Mouse (Mus musculus): ENCODE results near the gene Peli1. TPM values are rescaled to one million over a fixed set of nuclear protein-coding genes. Genes with fewer than 3 reads are reported as not detected.

Gene Peli1
- polyA plus RNA-seq, 1 experiment from 2014 or later, result 64.3 TPM

DNA sequence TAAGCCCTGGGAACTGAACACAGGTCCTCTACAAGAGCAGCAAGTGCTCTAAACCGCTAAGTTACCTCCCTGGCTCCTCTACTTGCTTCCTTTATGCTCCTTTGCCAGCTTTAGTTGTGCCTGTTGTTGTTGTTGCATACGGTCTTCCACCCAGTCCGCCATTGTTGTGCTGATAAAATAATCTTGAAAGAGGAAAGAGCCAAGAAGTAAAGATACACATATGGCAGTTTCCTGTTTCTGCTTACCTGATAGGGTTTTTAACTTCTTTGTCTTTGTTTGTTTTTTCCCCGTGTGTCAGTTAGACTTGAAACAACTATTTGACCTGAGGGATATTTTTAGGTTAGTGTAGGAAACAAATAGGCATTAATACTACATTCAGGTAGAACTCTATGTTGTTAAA lies 10.2 kb downstream of the Peli1 start:
- Histone ChIP-seq H3K27ac (no peak overlapping the region), H3K9me3 (replicated peaks) (no peaks in the 10 kb centered on the region), H3K27me3 (ENCODE audit: low read depth, poor library complexity, severe bottlenecking) (no peaks in the 10 kb centered on the region), H3K4me3 (no peak overlapping the region), H3K4me1 (no peaks in the 10 kb centered on the region), H3K36me3 (peaks cover 16% of the 10 kb centered on the region)
- WGBS, result 88% methylated on average over 4 of the region's 4 CpGs
- no peak for DNase-seq (ENCODE audit: low spot score)

DNA sequence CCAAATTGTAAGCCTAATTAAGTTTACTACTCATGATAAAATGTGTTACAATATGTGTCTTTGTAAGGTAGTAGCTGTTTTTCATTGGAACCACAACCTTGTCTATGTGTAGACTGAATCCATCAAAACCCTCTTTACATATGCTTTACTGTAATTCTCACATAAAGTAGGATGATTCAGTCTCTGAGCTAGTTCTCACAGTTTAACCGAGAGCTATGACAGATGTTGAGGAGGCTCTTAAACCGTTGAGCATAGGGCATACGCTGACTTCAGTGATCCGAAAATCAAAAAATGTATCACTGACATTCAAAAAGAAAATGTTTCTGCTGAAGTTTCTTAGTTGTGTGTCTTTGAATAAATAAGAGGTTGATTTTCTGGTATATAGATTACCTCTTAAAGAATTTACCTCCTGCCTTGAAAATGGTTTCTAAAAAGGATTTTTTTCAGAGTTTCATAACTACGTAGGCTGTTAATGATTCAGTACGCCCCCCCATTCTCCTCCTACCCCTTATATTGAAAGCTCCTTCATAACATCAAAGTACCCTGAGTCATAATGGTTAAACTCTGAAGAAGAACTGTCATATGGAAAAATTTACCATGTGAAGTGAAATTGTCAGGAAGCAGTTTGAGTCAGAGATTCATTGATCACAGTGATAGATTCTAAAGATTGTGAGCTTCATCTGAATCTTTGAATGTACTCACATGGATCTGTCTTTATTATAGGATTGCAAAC lies 11.3 kb downstream of the Peli1 start:
- no peaks in the 10 kb centered on the region for H3K4me1 ChIP-seq
- DNase-seq (ENCODE audit: low spot score), result no peak
- H3K27me3 ChIP-seq (ENCODE audit: low read depth, poor library complexity, severe bottlenecking), result no peaks in the 10 kb centered on the region
- H3K36me3 ChIP-seq, result peaks cover 20% of the 10 kb centered on the region
- H3K9me3 ChIP-seq (replicated peaks), result no peaks in the 10 kb centered on the region
- 94% methylated on average over 6 of the region's 6 CpGs for whole genome bisulfite sequencing
- H3K4me3 ChIP-seq, result no peak overlapping the region
- H3K27ac ChIP-seq, result no peak overlapping the region

DNA sequence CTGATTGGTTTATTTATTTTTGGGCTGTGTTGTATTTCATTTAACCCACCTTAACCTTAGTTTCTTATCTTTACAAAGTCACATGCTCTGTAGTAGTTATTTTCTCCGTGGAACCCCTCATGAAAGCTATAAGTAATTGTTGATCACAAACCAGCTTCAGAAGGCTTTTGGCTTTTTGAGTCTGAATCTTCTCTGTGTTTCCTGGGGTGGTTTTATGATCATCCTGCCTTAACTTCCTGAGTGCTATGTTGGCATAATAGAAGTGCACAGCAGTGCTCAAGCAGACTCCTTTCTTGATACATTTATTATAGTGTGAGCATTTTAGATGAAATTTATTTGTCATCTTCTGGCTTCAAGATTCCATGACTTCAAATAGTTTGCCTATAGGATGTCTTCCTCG lies 12.1 kb downstream of the Peli1 start:
- no peaks in the 10 kb centered on the region for H3K9me3 ChIP-seq (replicated peaks)
- no peak overlapping the region for H3K4me3 ChIP-seq
- no peaks in the 10 kb centered on the region for H3K27me3 ChIP-seq (ENCODE audit: low read depth, poor library complexity, severe bottlenecking)
- WGBS, result 85% methylated on average over 2 of the region's 2 CpGs
- H3K36me3 ChIP-seq, result peaks cover 22% of the 10 kb centered on the region
- no peak overlapping the region for H3K27ac ChIP-seq
- DNase-seq (ENCODE audit: low spot score), result no peak
- no peaks in the 10 kb centered on the region for H3K4me1 ChIP-seq

DNA sequence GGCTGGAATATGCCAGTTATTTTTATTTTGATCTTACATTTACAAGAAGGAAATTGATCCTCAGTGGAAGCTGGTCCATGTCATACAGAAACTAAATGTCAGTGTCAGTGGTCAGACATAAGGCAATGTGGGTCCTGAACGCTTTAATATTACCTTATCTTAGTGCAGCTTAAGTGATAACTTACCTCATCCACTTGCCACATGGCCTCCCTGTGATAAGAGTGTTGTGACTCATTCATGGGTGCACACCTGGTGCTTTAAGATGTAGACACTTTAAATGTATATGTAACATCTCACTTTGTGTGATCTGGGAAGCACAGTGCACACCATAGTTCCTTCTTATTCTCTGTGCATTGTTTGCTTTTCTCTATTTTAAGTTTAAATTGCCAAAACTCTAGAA lies 14.3 kb downstream of the Peli1 start:
- Histone ChIP-seq H3K27ac (no peak overlapping the region), H3K4me3 (no peak overlapping the region), H3K4me1 (no peaks in the 10 kb centered on the region), H3K36me3 (peaks cover 22% of the 10 kb centered on the region), H3K27me3 (ENCODE audit: low read depth, poor library complexity, severe bottlenecking) (no peaks in the 10 kb centered on the region), H3K9me3 (replicated peaks) (no peaks in the 10 kb centered on the region)
- WGBS, result 85% methylated on average over 1 of the region's 1 CpGs
- no peak for DNase-seq (ENCODE audit: low spot score)

DNA sequence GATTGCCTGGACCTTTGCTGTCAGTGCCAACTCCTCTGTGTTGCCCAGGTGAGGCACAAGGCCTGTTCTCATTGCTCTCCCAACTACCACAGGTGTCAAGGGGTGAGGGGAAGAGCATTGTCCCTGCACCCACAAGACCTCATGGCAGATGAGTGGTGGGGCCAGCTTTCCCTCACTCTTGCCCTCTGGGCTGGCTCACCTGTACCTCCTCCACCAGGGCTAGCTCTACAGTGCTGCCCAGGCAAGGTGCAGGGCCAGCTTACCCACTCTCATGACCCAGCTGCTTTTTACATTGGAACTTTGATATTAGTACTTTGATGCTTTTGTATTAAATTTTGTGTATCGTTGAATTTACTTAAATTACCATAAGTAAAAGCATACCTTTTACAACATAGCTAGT lies 16.0 kb downstream of the Peli1 start:
- H3K36me3 ChIP-seq, result peaks cover 22% of the 10 kb centered on the region
- no peaks in the 10 kb centered on the region for H3K9me3 ChIP-seq (replicated peaks)
- 96% methylated on average over 1 of the region's 1 CpGs for WGBS
- H3K27me3 ChIP-seq (ENCODE audit: low read depth, poor library complexity, severe bottlenecking), result no peaks in the 10 kb centered on the region
- DNase-seq (ENCODE audit: low spot score), result no peak
- no peak overlapping the region for H3K4me3 ChIP-seq
- no peak overlapping the region for H3K27ac ChIP-seq
- H3K4me1 ChIP-seq, result no peaks in the 10 kb centered on the region

DNA sequence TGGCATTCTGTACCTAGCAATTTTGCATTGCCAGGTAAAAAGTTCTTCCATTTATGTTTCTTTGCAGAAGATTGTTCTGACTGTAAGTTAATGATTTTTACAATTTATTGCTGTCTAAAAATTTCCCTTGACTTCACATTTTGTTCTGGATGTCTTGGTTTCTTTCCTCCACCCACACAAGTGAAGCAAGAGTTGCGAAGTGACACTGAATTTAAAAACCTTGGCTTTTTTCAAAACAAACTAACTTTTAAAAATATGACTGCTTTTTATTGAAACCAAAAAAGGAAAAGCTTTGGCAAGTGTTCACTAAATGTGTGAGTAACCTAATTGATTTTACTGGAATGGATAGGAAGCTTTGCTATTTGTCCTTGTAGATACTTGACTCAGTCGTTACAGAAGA lies 18.2 kb downstream of the Peli1 start:
- Histone ChIP-seq H3K27ac (no peak overlapping the region), H3K4me3 (no peak overlapping the region), H3K36me3 (peaks cover 22% of the 10 kb centered on the region), H3K4me1 (no peaks in the 10 kb centered on the region), H3K9me3 (replicated peaks) (no peaks in the 10 kb centered on the region), H3K27me3 (ENCODE audit: low read depth, poor library complexity, severe bottlenecking) (no peaks in the 10 kb centered on the region)
- 94% methylated on average over 2 of the region's 2 CpGs for WGBS
- no peak for DNase-seq (ENCODE audit: low spot score)

DNA sequence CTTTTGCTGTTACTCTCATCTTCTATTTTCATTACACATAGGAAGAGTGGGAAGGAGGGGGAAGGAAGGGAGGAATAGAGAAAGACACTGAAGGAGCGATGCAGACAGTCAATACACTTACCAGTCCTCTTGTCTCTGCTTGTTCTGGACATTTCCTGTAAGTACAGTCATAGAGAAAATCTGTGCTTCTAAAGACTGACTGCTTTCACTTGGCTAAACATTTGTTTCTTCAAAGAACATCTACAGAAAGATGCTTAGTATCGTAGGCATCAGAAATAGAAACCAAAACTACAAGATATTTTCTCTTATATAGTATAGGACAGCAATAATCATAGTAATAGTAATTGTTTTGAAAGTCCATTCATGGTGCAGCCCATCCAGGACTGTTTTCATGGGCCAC lies 23.4 kb downstream of the Peli1 start:
- H3K4me1 ChIP-seq, result no peaks in the 10 kb centered on the region
- no peaks in the 10 kb centered on the region for H3K9me3 ChIP-seq (replicated peaks)
- no peaks in the 10 kb centered on the region for H3K36me3 ChIP-seq
- 94% methylated on average over 2 of the region's 2 CpGs for WGBS
- no peak overlapping the region for H3K27ac ChIP-seq
- no peak for DNase-seq (ENCODE audit: low spot score)
- no peak overlapping the region for H3K4me3 ChIP-seq
- no peaks in the 10 kb centered on the region for H3K27me3 ChIP-seq (ENCODE audit: low read depth, poor library complexity, severe bottlenecking)

DNA sequence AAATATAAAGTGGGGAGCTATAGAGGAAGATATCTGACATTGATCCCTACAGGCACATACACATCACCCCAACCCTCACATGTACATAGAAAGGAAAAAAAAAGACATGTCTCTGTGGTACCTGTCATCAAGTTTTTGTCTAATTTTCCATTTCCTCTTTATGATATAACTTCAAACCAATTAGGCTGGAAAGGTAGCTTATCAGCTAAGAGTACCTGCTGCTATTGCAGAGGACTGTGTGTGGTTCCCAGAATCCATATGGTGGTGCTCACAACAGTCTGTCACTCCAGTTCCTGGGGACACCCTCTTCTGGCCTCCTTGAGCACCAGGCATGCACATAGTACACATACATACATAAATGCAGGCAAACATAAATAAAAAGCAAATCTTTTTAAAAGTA lies 24.7 kb downstream of the Peli1 start:
- DNase-seq (ENCODE audit: low spot score), result no peak

DNA sequence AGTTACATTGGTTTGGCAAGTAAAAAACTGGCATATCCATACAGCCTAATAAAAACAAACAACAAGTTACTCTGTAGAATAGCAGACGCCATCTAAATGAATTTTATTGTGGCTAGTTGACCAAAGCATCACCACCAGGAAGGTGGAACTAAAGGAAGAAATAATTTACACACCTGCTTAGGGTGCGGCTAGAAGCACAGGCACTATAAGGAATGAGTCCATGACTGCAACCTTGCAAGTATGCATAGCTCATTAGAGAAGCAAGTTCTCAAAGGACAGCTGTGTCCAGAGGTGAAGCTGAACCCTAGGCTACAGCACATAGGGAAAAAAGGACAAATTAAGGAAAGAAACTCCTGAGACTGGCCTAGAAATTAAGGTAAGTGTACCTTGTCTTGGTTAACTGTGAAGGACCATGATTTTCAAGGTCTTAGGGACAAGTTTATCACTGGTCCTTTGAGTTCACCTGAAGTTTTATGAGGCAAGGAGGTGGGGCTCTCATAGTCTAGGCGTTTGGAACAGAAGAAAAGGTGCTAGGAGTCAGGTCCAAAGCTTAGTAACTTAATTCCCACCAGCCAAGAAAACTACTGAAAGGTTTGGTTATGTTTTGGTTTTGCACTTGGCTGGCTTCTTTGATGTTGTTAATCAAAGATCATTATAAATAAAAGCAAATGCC lies 25.7 kb downstream of the Peli1 start:
- H3K27ac ChIP-seq, result no peak overlapping the region

More for the DNA sequence above, 24.7 kb downstream of the Peli1 start:
- H3K9me3 ChIP-seq (replicated peaks), result no peaks in the 10 kb centered on the region
- no peaks in the 10 kb centered on the region for H3K36me3 ChIP-seq
- no peaks in the 10 kb centered on the region for H3K27me3 ChIP-seq (ENCODE audit: low read depth, poor library complexity, severe bottlenecking)
- H3K4me3 ChIP-seq, result no peak overlapping the region
- H3K27ac ChIP-seq, result no peak overlapping the region
- H3K4me1 ChIP-seq, result no peaks in the 10 kb centered on the region

DNA sequence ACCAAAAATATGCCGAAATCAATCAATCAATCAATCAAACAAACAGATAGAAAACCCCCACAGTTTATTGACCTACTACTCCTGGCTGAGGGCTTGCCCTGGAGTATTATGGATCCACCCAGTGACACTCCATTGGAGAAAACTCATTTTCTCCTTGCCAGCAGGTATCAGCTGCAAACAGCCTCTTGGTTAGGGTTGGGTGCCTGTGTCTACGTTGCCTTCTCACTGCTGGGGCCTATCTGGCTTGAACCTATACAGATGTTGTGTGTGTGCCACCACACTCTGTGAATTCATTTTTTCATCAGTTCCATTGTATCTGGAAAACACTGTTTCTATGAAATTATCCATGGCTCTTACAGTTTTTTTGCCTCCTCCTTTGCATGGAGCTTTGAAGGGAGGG lies 30.6 kb downstream of the Peli1 start:
- no peaks in the 10 kb centered on the region for H3K9me3 ChIP-seq (replicated peaks)
- no peak overlapping the region for H3K4me3 ChIP-seq
- H3K4me1 ChIP-seq, result no peaks in the 10 kb centered on the region
- H3K36me3 ChIP-seq, result peaks cover 13% of the 10 kb centered on the region; the same call in 1 of the 2 replicates
- no peak overlapping the region for H3K27ac ChIP-seq
- H3K27me3 ChIP-seq (ENCODE audit: low read depth, poor library complexity, severe bottlenecking), result no peaks in the 10 kb centered on the region
- WGBS, result 91% methylated on average over 2 of the region's 2 CpGs
- DNase-seq (ENCODE audit: low spot score), result no peak

More for the DNA sequence above, 25.7 kb downstream of the Peli1 start:
- Histone ChIP-seq H3K27me3 (ENCODE audit: low read depth, poor library complexity, severe bottlenecking) (no peaks in the 10 kb centered on the region), H3K4me3 (no peak overlapping the region), H3K36me3 (no peaks in the 10 kb centered on the region), H3K4me1 (no peaks in the 10 kb centered on the region), H3K9me3 (replicated peaks) (no peaks in the 10 kb centered on the region)
- WGBS, result 83% methylated on average over 3 of the region's 3 CpGs
- DNase-seq (ENCODE audit: low spot score), result no peak

DNA sequence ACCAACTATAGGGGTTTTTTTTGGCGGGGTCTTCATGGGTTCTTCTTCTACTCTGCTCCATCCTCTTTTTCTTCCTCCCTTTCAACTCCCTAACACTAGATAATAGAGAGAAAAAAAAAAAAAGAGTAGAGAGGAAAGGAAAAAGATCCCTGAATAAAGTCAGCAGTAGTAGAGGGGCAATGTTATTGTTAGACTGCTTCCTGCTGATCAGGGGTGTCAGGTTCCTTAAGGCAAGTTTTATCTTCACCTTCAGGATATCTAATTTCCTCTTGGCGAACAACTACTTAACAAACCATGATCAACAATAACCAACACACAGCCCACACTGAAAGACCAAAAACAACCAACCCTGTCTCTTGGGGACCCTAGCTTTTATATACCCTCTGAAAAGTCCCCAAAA lies 31.3 kb downstream of the Peli1 start:
- Histone ChIP-seq H3K9me3 (replicated peaks) (no peaks in the 10 kb centered on the region), H3K27ac (no peak overlapping the region), H3K36me3 (peaks cover 13% of the 10 kb centered on the region; the same call in 1 of the 2 replicates), H3K4me3 (no peak overlapping the region), H3K4me1 (no peaks in the 10 kb centered on the region), H3K27me3 (ENCODE audit: low read depth, poor library complexity, severe bottlenecking) (no peaks in the 10 kb centered on the region)
- 77% methylated on average over 2 of the region's 2 CpGs for WGBS
- DNase-seq (ENCODE audit: low spot score), result no peak

DNA sequence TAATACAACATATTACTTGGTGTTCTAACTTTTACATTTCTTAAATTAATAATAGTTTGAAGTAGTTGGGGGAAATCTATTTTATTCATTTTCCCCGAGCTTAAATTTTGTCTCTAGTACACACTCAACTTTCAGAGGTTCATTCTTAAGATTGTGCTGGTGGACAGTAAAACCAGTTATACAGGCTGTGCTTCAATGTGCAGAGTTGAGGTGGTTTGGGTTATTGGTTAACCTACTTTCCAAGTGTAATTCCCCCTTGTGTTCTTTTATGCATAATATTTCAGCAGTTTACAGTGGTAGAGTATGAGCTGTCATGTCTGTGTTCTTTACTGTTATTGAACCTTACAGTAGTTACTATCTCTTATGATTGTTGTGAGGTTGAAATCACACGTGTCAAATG lies 40.6 kb downstream of the Peli1 start:
- WGBS, result 93% methylated on average over 2 of the region's 2 CpGs

DNA sequence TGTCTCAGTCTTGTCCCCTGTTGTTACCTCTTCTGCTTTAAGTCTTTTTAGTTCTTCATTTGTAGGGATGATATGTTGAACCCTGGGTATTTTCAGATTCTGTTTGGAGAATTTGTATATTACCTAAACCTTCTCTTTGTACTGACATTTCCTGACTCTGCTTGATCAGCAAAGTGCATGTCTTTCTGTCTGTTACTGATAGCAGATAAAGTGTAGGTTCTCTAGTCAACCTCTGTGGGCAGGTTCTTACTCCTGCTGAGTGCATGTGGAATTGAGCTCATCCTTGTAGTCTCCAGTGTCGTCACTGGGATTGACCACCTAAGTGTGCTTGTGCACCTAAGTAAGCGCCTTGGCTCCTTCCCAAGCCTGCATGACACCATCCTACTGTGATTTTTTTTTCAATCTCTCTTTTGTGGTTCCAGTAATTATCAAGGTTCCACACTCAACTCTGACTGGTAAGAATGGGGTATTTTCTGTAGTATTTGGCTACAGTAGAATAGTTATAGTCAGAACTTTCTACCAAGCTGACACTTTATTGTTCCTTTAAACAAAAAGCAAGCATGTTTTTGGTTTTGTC lies 43.9 kb downstream of the Peli1 start:
- H3K4me3 ChIP-seq, result no peak overlapping the region
- H3K36me3 ChIP-seq, result peaks cover 35% of the 10 kb centered on the region
- H3K27me3 ChIP-seq (ENCODE audit: low read depth, poor library complexity, severe bottlenecking), result no peaks in the 10 kb centered on the region
- H3K27ac ChIP-seq, result no peak overlapping the region
- H3K4me1 ChIP-seq, result no peaks in the 10 kb centered on the region
- no peaks in the 10 kb centered on the region for H3K9me3 ChIP-seq (replicated peaks)
- no peak for DNase-seq (ENCODE audit: low spot score)
- 91% methylated on average over 2 of the region's 2 CpGs for WGBS

More for the DNA sequence above, 40.6 kb downstream of the Peli1 start:
- peaks cover 20% of the 10 kb centered on the region for H3K36me3 ChIP-seq
- H3K4me3 ChIP-seq, result no peak overlapping the region
- no peak for DNase-seq (ENCODE audit: low spot score)
- H3K4me1 ChIP-seq, result no peaks in the 10 kb centered on the region
- no peaks in the 10 kb centered on the region for H3K27me3 ChIP-seq (ENCODE audit: low read depth, poor library complexity, severe bottlenecking)
- H3K27ac ChIP-seq, result no peak overlapping the region
- H3K9me3 ChIP-seq (replicated peaks), result no peaks in the 10 kb centered on the region; the same call in 1 of the 2 replicates
